Mouse (Mus musculus) gastrocnemius, adult 2 months (tissue): ENCODE data around the gene Lrrd1. TPM values are rescaled to one million over a fixed set of nuclear protein-coding genes. Genes with fewer than 3 reads are reported as not detected.
"Not testable (repeated sequence)": the region's sequence is repeated elsewhere in the genome, so short reads cannot be mapped to it uniquely, and the experiment has no call there.

Source experiments
- DNase-seq: peaks from one replicate; pipeline ENCODE4 v3.0.0; 2022
- H3K27ac ChIP-seq: fragments of 200-600 bp; 2 replicates; pipeline ENCODE4 v1.8.1; 2022; ENCODE audit warnings: mild to moderate bottlenecking
- H3K4me3 ChIP-seq: fragments of 200-600 bp; 2 replicates; pipeline ENCODE4 v1.8.1; 2022; ENCODE audit warnings: mild to moderate bottlenecking, moderate library complexity
- CTCF ChIP-seq: fragments of 200-600 bp; IDR thresholded peaks from 2 replicates; pipeline ENCODE4 v1.8.1; 2022; ENCODE audit warnings: antibody characterized with exemption, mild to moderate bottlenecking, moderate library complexity
- intact Hi-C: fragments of 180-260 bp; cut with DNase I; formaldehyde crosslinking; loops from one replicate; pipeline ENCODE4 v1.15.1; 2025
- long read RNA-seq, 2 experiments: library from polyadenylated mRNA; stranded (forward); transcript quantifications; one replicate each; pipeline ENCODE4 v2.0.0; 2021
- total RNA-seq, 2 experiments: library from RNA; stranded (reverse); gene quantifications; 2 replicates each; pipeline ENCODE4 v1.2.3; 2021

The Lrrd1 gene
- not detected for total RNA-seq
- long read RNA-seq, experiment 1 = 0 reads
- long read RNA-seq, experiment 2 = 0 reads

DNA sequence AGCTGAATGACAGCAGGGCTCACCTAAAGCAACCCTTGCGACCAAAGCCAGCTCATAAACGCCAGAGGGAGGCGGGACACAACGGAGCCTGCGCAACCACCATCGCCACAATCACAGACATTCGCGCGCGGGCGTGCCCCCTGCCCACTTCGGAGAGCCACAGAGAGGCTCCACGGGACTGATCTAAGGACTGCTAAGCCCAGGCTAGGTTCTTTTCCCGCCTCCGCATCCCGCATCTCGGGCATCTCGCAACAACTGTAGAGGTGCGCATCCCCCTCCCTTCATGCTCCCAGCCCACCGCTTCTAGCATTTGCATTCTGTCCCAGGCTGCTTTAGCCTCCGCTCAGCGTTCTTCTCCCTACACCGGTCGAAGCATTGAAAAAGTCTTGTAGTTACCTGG lies at the start of gene Lrrd1:
Gene Lrrd1, plus strand, starts transcription at position 148 of the 400 bp plus-strand sequence.
- Histone ChIP-seq H3K27ac (no peak within 1 kb of the TSS), H3K4me3 (no peak within 1 kb of the TSS)
- no peak for TF ChIP-seq CTCF
- DNase-seq = peak; percentile 15
- intact Hi-C loops = no loop called here

DNA sequence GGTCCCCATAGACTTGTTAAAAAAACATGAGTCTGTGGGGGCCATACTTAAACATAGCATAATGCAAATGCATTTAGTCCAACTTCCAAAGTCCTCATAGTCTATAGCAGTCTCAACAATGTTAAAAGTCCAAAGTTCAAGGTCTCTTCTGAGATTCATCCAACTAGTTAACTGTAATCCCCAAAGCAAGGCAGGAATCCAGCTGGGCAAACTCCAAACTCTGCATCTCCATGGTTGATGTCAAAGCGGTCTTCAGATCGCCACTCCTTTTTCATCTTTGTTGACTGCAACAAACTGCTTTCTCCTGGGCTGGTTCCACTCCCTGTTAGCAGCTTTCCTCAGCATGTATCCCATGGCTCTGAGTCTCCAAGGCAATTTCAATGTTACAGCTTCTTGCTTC lies 47.9 kb upstream of the Lrrd1 start:
- intact Hi-C loops, H3K4me3 ChIP-seq, H3K27ac ChIP-seq, DNase-seq: not testable (repeated sequence)

GRCm38 (mm10) chr5:3798656-3799055 lies 46.3 kb upstream of the Lrrd1 start:
- DNase-seq, H3K4me3 ChIP-seq, intact Hi-C loops, H3K27ac ChIP-seq: not testable (repeated sequence)

DNA sequence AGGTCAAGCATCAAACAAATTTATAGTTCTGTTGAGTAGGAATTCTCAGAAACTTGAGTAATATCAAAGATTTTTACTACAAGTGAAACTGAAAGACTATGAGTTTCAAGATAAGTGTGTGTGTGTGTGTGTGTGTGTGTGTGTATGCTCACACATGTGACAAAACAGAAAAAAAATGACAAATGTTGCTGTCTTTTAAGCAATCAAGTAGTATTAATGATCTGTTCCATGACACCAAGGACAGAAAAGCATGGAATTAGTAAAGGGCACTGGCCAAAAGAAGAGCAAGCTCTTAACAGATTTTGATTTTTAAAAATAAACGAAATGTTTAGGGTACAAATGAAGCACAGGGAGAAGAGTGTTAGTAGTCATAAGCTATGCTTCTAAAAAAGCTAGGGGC lies 44.9 kb upstream of the Lrrd1 start:
- intact Hi-C loops = loop anchor here (5.0 to 10.0 kb wide), 2 partner anchors 153 to 395 kb away; partner anchors contain the start of gene Mterf1b
- TF ChIP-seq CTCF = no peak
- DNase-seq = no peak
- Histone ChIP-seq H3K27ac (no peak overlapping the region), H3K4me3 (no peak overlapping the region)

- Histone ChIP-seq H3K4me3 (no peak overlapping the region), H3K27ac (no peak overlapping the region)
- TF ChIP-seq CTCF = no peak
- no peak for DNase-seq
- intact Hi-C loops = loop anchor here (5.0 to 10.0 kb wide), 2 partner anchors 154 to 394 kb away; partner anchors contain the start of gene Mterf1b
Measured at GRCm38 (mm10) chr5:3800881-3801280, 44.1 kb upstream of the Lrrd1 start.

- DNase-seq = no peak
- intact Hi-C loops = loop anchor here (5.0 to 10.0 kb wide), 2 partner anchors 155 to 393 kb away; partner anchors contain the start of gene Mterf1b
- peak overlapping the region; percentile 92 for H3K4me3 ChIP-seq
- TF ChIP-seq CTCF = no peak
- peak overlapping the region; percentile 87 for H3K27ac ChIP-seq
Measured at GRCm38 (mm10) chr5:3801672-3802432, 43.1 kb upstream of the Lrrd1 start.

GRCm38 (mm10) chr5:3802433-3803291 lies 42.3 kb upstream of the Lrrd1 start, which contains the start of the genes Ankib1 and Krit1:
Ankib1 (minus strand) TSS chr5:3802925.
Krit1 (plus strand) TSS chr5:3803184.
- peak within 1 kb of the TSS; percentile 92 for H3K4me3 ChIP-seq
- no peak for TF ChIP-seq CTCF
- peak; percentile 95 for DNase-seq
- H3K27ac ChIP-seq = peak within 1 kb of the TSS; percentile 87
- intact Hi-C loops = loop anchor here (5.0 to 10.0 kb wide), 2 partner anchors 155 to 392 kb away; partner anchors contain the start of gene Mterf1b

DNA sequence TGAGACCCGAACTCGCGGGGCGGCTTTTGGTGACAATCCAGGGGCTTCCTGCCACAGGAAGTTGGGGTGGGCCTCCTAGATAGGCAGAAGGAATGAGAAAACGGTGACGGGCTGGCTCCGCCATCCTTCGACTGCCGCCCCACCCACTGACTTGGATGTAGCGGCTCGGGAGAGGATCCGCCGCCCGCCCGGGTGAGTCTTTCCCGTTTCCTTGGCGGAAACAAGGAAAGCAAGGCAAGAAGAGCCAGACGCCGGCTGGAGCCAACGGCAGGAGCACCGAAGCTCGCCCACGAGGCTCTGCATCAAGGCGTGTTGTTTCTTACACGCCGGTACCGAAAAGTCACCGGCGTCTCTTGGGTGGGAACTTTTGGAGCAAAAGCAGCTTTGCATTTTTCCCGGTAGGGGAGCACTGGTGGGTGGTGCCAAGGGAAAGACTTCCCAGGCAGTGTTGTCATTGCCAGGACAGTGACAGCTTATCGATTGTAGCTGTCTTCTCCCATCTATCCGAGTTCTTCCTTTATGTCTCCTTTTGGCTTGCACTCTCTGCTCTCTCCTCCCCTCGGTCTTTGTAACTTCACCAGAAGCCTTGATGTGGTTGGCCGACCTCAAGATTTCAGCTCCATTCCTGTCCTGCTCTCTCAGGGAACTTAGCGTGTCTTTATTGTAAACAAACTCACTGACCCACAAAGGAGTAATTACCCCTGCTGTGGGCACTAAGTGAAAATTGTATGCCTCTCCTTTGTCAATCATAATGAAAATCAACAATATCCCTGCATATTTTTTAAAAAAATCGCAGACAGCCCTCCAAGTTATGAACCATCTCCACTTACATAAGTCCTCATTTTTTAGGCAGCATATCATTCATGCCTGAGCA lies 41.4 kb upstream of the Lrrd1 start:
- DNase-seq = no peak
- intact Hi-C loops = loop anchor here (5.0 to 10.0 kb wide), 2 partner anchors 156 to 391 kb away; partner anchors contain the start of gene Mterf1b
- Histone ChIP-seq H3K4me3 (peak overlapping the region; percentile 92), H3K27ac (peak overlapping the region; percentile 87)
- peak; percentile 1; the same call in 1 of the 2 replicates for TF ChIP-seq CTCF

GRCm38 (mm10) chr5:3808472-3808871 lies 36.5 kb upstream of the Lrrd1 start:
- no peak overlapping the region for H3K4me3 ChIP-seq
- H3K27ac ChIP-seq = no peak overlapping the region
- TF ChIP-seq CTCF = no peak
- no peak for DNase-seq
- intact Hi-C loops = loop anchor here (10.0 kb wide), 1 partner anchor 386 kb away; the partner anchor contains the start of gene Mterf1b

DNA sequence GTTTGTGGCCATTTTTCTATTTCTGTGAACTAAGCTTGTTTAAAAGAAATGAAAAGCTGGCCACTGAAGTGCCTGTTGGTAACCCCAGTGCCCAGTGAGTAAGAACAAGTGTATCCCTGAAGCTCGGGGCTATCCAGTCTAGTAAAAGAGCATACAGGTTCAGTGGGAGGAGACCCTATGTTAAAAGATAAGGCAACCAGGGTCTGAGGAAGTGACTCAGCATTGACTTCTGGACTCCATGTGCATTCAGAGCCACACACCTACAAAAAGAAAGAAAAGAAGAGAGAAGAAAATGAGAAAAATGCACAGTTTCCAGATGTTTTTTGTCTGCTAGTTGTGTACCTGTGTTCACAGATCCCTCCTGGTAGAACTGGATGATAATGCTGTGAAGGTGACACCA lies 10.9 kb upstream of the Lrrd1 start:
- Histone ChIP-seq H3K27ac (no peak overlapping the region), H3K4me3 (no peak overlapping the region)
- intact Hi-C loops = loop anchor here (10.0 kb wide), 1 partner anchor 221 kb away; no protein-coding TSS in a partner anchor
- DNase-seq = no peak
- no peak for TF ChIP-seq CTCF

DNA sequence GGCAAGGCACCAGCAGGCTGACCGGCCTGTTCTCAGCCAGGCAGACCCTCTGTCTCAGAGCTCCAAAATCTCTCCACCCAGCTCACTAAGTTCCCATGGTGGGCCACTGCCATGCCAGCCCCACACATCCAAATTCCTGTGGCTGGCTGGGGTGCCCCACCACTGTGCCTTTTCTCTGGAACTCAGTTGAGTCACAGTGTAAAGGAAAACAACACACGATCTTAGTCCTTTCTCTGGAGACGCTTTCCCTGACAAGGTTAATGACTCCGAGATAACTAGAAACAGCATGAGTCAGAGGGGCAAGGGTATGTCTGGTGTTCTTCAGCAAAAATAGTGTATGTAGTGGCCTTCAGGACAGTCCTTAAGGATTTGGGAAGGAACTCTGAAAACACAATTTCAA lies 25.2 kb downstream of the Lrrd1 start:
- intact Hi-C loops = no loop called here
- no peak for TF ChIP-seq CTCF
- no peak for DNase-seq
- Histone ChIP-seq H3K27ac (no peak overlapping the region), H3K4me3 (no peak overlapping the region)

GRCm38 (mm10) chr5:3872348-3872747 lies 27.4 kb downstream of the Lrrd1 start:
- Histone ChIP-seq H3K4me3 (no peak overlapping the region), H3K27ac (no peak overlapping the region)
- no peak for TF ChIP-seq CTCF
- DNase-seq = no peak
- intact Hi-C loops = no loop called here
